Mouse (Mus musculus) B cell, adult 2 months (primary cell): ENCODE measurements around the gene Resf1.
"Not testable (repeated sequence)": the region's sequence is repeated elsewhere in the genome, so short reads cannot be mapped to it uniquely, and the experiment has no call there.

Source experiments
- DNase-seq, 2 experiments: peaks; one replicate each; pipeline ENCODE4 v3.0.0; 2022

Resf1 gene

GRCm38 (mm10) chr6:149308956-149309932, at the start of gene Resf1:
TSS of gene Resf1 (plus strand) at chr6:149309414.
- peak; percentile 91 to 93 for DNase-seq

- DNase-seq, result no peak
Measured at GRCm38 (mm10) chr6:149260801-149261239, 48.4 kb upstream of the Resf1 start.

DNA sequence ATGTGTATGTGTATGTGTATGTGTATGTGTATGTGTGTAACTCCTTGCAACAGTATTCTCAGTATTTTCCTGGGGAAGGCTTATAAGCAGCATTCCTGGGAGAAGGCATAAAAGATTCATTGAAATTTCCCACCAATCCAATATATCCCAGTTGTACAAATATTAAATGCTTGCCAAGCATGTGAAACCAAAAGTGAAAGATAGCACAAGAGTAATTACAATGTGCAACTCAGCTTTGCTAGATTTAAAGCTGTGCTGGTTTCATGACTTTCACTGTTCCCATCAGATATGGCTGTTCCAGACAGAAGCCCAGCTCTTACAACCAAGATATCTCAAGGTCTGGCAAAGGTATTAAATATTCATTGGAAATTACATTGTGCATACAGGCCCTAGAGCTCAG, 41.3 kb upstream of the Resf1 start:
- DNase-seq, result no peak

DNA sequence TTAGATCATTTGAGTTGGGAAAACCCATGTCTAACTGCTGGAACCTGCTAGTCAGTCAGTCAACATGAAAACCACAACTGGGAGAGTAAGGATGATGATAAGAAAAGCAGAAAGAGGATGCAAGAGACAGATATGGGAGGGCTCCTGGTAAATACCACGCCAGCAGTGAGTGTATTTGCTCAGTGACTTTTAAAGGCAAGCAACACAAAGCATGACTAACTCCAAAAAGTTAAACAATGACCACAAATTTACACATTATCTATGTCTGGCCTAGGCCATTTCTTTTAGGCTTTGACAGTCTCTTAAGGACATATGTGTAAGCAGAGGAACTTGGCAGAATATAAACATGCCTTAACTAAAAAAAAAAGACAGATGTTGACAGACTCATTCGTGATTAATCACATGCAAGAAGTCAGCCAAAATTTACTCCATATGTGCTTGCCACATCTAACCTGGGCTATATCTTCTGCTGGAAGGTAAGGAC, 30.9 kb upstream of the Resf1 start:
- DNase-seq, result no peak

- DNase-seq, result no peak
Measured at GRCm38 (mm10) chr6:149278866-149279265, 30.3 kb upstream of the Resf1 start.

- no peak for DNase-seq
Measured at GRCm38 (mm10) chr6:149280511-149280910, 28.7 kb upstream of the Resf1 start.

GRCm38 (mm10) chr6:149288190-149288589, 21.0 kb upstream of the Resf1 start:
- not testable (repeated sequence) for DNase-seq

DNA sequence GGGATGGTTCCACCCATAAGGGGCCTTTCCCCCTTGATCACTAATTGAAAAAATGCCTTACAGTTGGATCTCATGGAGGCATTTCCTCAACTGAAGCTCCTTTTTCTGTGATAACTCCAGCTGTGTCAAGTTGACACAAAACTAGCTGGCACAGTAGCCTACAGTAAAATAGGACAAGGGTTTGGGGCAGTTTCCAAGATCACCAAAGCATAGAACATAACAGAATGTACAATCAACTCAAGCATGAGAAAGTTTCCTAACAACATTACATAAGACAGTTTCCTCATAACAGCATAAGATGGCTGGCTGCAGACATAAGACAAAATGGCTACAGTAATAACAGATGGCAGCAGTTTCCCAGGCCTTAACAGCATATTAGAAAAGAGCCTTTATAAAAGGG, 6.0 kb upstream of the Resf1 start:
- not testable (repeated sequence) for DNase-seq

GRCm38 (mm10) chr6:149307092-149307491, 2.1 kb upstream of the Resf1 start:
- DNase-seq, result no peak

GRCm38 (mm10) chr6:149307801-149308200, 1.4 kb upstream of the Resf1 start:
- DNase-seq, result peak; percentile 46 to 55

DNA sequence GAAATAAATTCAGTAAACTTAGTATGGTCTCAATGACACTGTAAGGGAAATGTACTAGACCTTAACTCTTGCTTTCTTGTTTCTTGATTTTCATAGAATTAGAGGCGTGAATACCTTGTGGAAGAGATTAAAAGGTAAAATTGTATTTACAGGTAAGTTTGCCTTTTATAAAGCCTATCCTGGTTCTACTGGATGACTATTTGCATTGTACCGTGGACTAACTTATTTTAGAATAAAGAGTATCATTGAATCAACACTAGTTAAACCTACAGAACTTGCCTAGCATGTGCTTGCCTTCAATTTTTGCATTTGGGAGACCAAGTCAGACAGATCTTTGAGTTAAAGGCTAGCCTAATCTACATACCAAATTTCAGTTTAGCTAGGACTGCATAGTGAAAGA, 1.0 kb downstream of the Resf1 start:
- no peak for DNase-seq

DNA sequence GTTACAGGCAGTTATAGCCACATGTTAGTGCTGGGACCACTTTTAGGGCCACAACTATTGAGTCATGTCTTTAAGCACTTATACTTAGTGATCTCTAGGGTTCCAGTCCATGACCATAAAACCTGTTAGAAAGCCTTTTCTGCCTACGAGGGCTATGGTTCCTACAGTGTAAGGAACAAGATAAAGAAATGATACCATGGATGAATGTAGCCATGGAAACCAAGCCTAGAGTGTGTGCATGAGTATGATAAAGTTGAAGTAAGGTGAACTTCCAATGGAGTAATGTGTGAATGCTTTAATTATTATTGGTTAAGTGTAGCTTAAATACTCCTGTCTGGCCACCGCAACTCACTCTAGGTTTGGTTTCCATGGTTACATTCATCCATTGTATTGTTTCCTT, 1.8 kb downstream of the Resf1 start:
- DNase-seq, result no peak

DNA sequence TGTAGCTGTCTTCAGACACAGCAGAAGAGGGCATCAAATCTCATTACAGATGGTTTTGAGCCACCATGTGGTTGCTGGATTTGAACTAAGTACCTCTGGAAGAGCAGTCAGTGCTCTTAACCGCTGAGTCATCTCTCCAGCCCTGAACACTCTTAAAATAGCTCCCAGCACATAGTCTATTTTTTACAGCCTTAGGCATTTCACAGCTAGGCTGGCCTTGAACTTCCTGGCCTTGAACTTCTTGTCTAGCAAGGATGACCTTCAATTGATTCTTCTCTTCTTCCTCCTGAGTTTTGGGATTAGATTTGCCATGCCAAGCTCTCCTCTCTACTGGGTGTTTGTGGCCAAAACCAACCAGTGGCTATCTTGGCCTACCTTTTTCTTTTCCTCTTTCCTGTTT, 2.6 kb downstream of the Resf1 start:
- DNase-seq, result no peak

GRCm38 (mm10) chr6:149312221-149312620, 3.0 kb downstream of the Resf1 start:
- DNase-seq, result no peak

DNA sequence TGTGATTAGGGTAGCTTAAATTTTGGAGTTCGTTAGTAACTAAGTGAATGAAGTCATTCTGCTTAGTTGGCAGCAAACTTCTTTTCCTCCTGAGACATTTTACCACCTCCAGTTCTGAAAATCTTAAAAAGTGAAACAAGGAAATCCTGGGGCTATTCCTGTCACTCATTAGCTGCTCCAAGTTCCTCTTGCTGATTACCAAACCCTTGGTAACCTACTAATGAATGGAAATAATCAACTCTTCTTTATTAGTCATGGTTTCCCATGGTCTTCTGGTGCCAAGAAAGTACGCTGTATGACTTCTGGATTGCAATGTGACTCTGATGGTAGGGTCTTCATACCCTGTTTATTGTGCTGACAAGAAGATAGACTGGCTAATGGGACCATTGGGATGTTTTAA, 5.7 kb downstream of the Resf1 start:
- DNase-seq, result no peak

DNA sequence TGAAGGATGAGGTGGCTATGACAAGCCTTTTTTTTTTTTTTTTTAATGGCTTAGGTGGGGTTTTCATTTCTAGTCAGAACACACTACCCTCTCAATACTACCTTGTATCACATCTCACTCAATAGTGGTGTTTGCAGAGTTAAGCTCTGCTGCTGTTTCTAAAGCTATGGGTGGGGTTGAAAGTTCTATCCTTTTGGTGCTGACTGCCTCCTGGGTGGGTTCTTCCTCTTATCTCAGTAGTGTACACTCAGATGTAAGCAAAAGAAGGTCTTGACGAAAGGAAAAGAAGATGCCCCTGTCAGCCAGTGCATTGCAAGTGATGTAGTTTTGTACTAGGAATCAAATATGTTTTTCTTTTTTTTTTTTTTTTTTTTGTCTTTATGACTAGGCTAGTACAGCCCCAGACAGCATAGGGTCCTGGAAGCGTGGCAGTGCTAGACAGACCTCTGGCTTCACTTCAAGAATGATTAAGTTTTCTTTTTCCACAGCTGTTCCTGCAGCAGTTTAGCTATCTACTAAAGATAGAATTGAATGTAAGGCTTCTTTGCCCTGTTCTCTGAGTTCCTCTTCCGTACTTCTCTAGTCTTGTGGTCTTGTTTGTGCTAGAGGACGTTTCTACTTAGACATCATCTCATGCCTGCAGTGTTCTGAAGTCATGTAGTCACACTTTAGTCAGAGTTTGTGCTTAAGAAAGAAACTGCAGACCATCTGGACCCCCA, 14.5 kb downstream of the Resf1 start:
- no peak for DNase-seq

DNA sequence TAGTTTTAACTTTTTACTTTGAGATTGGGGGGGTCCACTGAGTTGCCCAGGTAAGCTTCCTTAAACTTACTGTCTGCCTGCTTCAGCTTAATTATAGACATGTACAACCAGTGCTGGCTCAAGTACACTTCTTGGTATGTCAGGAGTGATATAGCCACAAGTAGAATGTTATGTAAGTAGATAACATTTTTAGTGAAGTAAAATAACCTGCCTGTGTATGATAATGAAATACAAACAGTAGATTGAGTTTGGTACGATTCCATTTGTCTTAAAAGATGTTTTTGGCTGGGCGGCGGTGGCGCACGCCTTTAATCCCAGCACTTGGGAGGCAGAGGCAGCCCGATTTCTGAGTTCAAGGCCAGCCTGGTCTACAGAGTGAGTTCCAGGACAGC, 15.0 kb downstream of the Resf1 start:
- DNase-seq, result no peak

DNA sequence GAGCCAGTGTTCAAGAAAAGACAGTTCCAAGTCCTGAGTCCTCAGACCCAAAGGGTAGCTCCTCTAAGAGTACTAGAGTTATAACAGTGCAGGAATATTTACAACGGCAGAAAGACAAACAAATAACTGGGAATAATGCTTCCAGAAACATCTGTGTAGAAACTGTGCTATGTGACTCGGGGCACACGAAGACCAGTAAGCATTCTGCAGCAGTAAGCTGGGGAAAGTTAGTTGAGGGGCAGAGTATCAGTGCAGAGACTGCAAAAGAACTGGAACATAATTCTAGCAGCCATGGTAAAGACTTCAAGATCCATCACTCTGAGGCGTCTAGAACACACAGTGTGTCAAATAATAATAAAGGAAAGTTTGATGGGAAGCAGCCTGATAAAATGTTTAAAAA, 19.9 kb downstream of the Resf1 start:
- no peak for DNase-seq

DNA sequence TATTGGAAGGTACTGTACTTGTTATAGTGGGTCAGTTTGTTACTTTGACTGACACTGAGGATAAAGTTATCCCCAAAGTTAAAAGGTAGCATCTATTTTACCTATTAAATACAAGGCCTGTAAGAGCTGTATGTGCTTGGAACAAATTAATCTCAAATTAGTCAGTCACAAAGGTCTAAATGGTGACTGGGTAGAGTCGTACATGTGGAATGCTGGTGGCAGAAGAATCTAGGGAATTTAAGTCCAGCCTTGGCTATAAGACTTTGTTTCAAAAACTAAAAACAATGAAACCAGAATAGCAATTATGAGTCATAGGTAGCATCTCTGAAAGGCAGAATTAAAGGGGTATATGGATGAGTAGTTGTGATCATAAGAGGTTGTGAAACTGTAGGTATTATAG, 21.1 kb downstream of the Resf1 start:
- no peak for DNase-seq

DNA sequence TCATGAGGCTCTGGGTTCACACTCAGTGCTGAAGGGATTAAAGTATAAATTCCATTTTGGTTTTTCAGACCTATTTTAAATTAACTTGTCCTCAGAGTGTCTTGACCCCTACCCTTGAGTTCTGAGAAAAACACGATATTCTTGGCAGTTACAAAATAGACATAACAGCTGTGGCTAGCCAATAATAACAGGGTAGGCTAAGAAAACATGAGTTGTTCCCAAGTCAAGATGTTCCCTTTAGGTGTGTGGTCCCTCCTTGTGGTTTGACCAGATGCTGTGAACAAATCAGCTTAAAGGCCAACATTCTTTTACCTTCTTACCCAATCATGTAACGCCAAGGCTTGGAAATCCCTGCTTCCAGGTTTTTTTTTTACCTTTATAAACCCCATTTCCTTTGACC, 23.8 kb downstream of the Resf1 start:
- no peak for DNase-seq

DNA sequence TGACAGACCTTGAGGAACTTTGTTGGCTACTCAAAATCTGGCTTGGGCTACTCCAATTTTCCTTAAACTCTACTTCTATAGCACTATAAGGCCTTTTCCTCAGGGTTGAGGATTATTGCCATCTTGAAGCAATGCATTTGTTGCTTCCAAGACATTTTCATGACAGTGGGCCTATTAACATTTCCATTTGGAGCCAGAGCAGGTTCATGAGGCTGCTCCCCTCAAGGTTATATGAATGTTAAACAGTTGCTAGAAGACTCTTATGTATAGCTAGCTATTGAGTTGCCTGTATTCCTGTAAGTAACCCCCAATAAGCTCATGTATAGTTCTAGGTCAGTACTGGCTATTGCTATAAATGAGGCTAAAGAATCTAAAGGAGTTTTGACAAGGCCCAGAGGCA, 28.8 kb downstream of the Resf1 start:
- no peak for DNase-seq

DNA sequence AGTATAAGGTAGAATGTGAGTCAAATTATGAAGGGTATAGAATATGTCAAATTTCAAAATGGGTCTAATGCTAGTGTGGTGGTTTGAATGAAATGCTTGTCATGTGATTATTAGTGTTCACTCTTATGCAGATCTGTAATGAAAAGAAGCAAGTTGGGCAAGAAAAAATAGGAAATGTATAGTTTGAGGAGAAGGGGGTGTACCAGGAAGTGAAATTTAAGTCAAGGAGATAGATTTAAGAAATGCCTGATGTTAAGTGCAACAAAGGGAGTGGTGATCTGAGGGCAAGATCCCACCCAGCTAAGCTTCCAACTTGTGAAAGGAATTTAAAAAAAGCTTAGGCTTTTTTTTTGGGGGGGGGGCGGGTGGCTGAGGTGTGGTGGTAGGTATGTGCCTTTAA, 29.4 kb downstream of the Resf1 start:
- DNase-seq, result no peak

DNA sequence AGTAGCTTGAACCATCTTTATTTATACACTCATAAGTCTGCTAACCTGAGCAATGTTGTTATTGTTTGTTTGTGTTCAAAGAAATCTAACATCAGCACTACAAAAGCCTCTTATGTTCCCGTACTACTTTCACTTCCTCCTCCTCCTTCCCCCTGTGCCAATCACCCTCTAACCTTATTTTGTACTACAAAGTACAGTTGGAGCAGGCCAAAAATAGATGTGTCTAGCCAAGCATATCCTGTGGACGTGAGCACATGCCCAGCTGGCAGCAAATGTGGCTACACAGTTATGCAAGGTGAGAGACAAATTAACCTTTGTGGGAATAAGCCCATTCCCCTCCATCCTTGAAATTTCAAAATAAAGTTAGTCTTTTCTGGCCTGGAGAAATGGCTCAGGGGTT, 34.6 kb downstream of the Resf1 start:
- DNase-seq, result peak; percentile 50 to 58

DNA sequence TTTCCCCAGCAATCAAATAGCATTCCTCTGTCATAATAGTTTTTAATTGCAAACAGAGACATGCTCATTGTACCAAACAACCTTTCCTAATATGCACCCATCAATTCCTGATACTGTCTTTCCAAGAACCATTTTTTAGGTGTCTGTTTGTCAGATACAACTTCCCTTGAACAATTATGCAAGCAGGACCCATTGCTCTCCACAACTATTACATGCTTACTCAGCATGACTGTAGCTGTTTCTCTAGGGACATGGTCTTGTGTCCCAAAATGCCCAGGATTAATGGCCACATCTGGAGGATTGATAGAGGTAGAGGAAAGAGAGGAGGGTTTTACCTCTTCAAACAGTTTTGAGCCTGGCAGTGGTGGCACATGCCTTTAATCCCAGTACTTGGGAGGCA, 35.2 kb downstream of the Resf1 start:
- no peak for DNase-seq
